Mouse (Mus musculus) hindbrain, embryonic 15.5 days (tissue): ENCODE measurements around the gene Dpf1. TPM values are rescaled to one million over a fixed set of nuclear protein-coding genes. Genes with fewer than 3 reads are reported as not detected.
A peak's percentile ranks its signal among the peaks of the same experiment; 100 is the strongest.

Source experiments
- ATAC-seq: fragments of 200-750 bp; cut with Nextera tagmentation; 2 replicates; pipeline ENCODE4 v1.8.0; 2017; ENCODE audit warnings: low read depth, moderate number of reproducible peaks, moderate TSS enrichment; ENCODE audit not compliant: low FRiP score
- H3K27ac ChIP-seq: fragments of 300-500 bp; sonication (generic); replicated peaks from 2 replicates; pipeline ENCODE4 v1.5.1; 2015; ENCODE audit warnings: mild to moderate bottlenecking, inconsistent platforms
- H3K27me3 ChIP-seq: fragments of 300-500 bp; sonication (generic); 2 replicates; pipeline ENCODE4 v1.6.1; 2015; ENCODE audit warnings: control low read depth, inconsistent platforms
- H3K36me3 ChIP-seq: fragments of 300-500 bp; sonication (generic); 2 replicates; pipeline ENCODE4 v1.6.1; 2015; ENCODE audit warnings: control low read depth, inconsistent platforms
- H3K4me1 ChIP-seq: fragments of 300-500 bp; sonication (generic); replicated peaks from 2 replicates; pipeline ENCODE4 v1.6.1; 2015; ENCODE audit warnings: control low read depth, inconsistent platforms
- H3K4me2 ChIP-seq: fragments of 300-500 bp; sonication (generic); 2 replicates; pipeline ENCODE4 v1.6.1; 2015; ENCODE audit warnings: moderate library complexity, mild to moderate bottlenecking, inconsistent platforms
- H3K4me3 ChIP-seq: fragments of 300-500 bp; sonication (generic); 2 replicates; pipeline ENCODE4 v1.5.1; 2015; ENCODE audit warnings: mild to moderate bottlenecking, inconsistent platforms
- H3K9ac ChIP-seq: fragments of 300-500 bp; sonication (generic); 2 replicates; pipeline ENCODE4 v1.6.1; 2015; ENCODE audit warnings: inconsistent platforms
- H3K9me3 ChIP-seq: fragments of 300-500 bp; sonication (generic); 2 replicates; pipeline ENCODE4 v1.6.1; 2016; ENCODE audit warnings: control low read depth, inconsistent platforms
- WGBS: fragments of 180-500 bp; shearing (Covaris S2); methylation state at CpG from one replicate; pipeline ENCODE4 v1.1.7; 2015; 5-methylcytosine and 5-hydroxymethylcytosine counted together
- polyA plus RNA-seq: library from polyadenylated mRNA; unstranded; fragments of >200 nt; fragmentation: Nextera tagmentation; extraction: Ambion mirVana; gene quantifications from 2 replicates; pipeline ENCODE4 v1.2.1, GENCODE M21; 2015

The Dpf1 gene
- polyA plus RNA-seq, 1 experiment from 2014 or later, result 184 TPM

DNA sequence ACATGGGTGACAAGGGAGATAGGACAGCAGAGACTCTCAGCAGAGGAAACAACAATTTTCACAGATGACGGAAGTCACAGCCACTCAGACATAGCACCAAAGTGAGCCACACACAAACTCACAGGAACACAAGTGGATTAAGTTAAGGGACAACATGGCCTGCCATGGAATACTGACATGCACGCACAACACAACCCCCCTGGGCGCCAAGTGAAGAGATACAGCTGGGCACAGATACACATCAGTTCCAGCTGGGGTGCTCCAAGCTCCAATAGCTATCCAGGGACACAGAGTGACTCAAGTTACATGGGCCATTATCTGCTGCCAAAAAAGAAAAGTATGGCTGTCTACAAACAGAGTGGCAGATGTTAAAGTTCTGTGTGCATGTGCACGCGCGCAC lies 13.9 kb upstream of the Dpf1 start:
- 0 out of 2 replicates have a peak, but pooled peaks cover 7% of the 10 kb centered on the region for H3K27me3 ChIP-seq
- no peak overlapping the region for H3K4me2 ChIP-seq
- H3K9me3 ChIP-seq, result no peaks in the 10 kb centered on the region
- WGBS, result 74% methylated on average over 6 of the region's 6 CpGs
- H3K9ac ChIP-seq, result no peak overlapping the region
- no peak overlapping the region for H3K27ac ChIP-seq
- H3K4me3 ChIP-seq, result no peak overlapping the region
- H3K36me3 ChIP-seq, result no peaks in the 10 kb centered on the region
- H3K4me1 ChIP-seq, result peaks cover 24% of the 10 kb centered on the region
- ATAC-seq, result no peak

DNA sequence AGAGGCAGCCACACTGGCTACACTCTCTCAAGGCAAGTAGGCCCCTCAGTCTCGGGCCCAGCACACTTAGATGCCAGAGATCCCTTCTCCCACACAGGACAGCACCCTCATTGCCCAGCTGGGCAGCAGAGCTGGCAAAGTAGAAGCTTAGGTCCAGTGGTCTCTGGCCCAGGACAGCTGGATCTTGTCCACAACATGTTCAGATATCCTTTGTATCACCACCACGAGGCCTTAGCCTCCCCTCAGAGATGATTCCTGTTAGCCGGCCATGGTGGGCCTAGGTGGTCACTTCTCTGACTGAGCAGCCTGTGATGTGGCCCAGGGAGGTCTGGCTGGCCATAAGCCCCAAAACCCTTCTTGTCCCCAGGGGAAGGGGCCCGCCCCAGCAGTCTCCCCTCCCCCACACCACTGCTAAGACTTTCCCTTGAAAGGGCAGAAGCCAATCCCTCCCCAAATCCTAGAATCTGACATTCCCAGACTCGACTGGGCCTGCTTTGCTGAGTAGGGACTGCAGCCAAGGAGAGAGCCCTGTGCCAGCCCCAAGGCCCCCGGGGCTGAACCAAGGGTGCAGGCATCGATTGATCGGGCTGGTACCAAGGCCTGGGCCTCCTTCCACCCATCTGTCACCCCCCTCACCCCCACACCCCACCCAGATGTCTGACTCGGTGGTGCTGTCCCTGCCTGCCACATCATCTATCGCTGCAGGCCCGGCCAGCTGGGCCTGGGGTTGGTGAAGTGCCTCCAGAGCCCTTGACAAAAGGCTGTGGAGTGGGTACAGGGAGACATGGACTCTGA lies 12.9 kb upstream of the Dpf1 start:
- H3K4me2 ChIP-seq, result no peak overlapping the region

DNA sequence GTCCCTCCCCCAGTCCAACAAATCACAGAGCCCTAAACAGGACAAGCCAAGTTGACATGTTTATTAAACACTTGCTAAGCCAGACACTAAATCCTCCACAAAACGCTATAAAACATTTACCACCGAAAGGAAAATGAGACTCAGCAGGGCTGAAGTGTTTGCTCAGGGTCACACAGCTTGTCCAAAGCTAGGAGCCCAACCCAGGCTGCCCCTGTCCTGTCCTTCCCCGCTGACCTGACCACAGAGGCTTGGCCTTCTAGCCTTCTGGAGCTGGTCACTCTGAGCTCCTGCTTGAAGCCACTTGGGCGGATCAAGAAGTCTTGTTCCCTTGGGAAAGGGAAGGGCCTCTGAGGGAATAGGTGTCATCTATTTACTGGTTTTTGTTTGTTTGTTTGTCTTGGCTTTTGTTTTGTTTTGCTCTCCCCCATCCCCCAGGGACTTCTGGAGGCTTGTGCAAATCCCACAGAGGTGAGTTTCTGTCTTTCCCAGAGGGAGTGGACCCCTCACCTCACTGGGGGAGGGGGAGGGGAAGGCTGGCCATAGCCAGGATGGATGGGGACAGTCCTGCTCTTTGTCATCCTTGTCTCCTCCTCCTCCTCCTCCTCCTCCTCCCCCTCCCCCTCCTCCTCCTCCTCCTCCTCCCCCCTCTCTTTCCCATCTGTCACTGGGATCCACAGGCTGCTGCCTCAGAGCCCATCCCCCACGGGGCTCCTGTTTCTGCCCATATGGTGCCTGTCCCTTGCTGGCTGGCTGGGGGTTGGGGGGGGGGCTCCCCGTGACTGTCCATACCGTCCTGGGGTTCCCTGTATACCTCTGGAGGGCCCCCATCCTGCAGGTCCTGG lies 11.9 kb upstream of the Dpf1 start:
- Histone ChIP-seq H3K4me2 (0 out of 2 replicates have a peak overlapping the region, but pooled peaks have one; percentile 13), H3K9me3 (no peaks in the 10 kb centered on the region), H3K27ac (0 out of 2 replicates have a peak overlapping the region, but pooled peaks have one; percentile 38), H3K9ac (no peak overlapping the region), H3K27me3 (0 out of 2 replicates have a peak, but pooled peaks cover 7% of the 10 kb centered on the region), H3K36me3 (no peaks in the 10 kb centered on the region), H3K4me1 (peaks cover 24% of the 10 kb centered on the region), H3K4me3 (no peak overlapping the region)
- WGBS, result 26% methylated on average over 6 of the region's 7 CpGs
- 0 out of 2 replicates have a peak, but pooled peaks have one; percentile 14 for ATAC-seq

More for the DNA sequence above, 12.9 kb upstream of the Dpf1 start:
- Histone ChIP-seq H3K4me1 (peaks cover 24% of the 10 kb centered on the region), H3K9me3 (no peaks in the 10 kb centered on the region), H3K36me3 (no peaks in the 10 kb centered on the region), H3K27ac (no peak overlapping the region; the same call in 1 of the 2 replicates), H3K27me3 (0 out of 2 replicates have a peak, but pooled peaks cover 7% of the 10 kb centered on the region), H3K9ac (no peak overlapping the region), H3K4me3 (no peak overlapping the region)
- 37% methylated on average over 11 of the region's 11 CpGs for WGBS
- no peak for ATAC-seq

GRCm38 (mm10) chr7:29292458-29293098 lies 11.2 kb upstream of the Dpf1 start:
- ATAC-seq, result no peak
- 25% methylated on average over 8 of the region's 8 CpGs for WGBS
- Histone ChIP-seq H3K27ac (0 out of 2 replicates have a peak overlapping the region, but pooled peaks have one; percentile 38), H3K4me1 (peaks cover 24% of the 10 kb centered on the region), H3K4me2 (0 out of 2 replicates have a peak overlapping the region, but pooled peaks have one; percentile 13), H3K4me3 (no peak overlapping the region), H3K27me3 (0 out of 2 replicates have a peak, but pooled peaks cover 2% of the 10 kb centered on the region), H3K9me3 (no peaks in the 10 kb centered on the region), H3K9ac (no peak overlapping the region), H3K36me3 (no peaks in the 10 kb centered on the region)

DNA sequence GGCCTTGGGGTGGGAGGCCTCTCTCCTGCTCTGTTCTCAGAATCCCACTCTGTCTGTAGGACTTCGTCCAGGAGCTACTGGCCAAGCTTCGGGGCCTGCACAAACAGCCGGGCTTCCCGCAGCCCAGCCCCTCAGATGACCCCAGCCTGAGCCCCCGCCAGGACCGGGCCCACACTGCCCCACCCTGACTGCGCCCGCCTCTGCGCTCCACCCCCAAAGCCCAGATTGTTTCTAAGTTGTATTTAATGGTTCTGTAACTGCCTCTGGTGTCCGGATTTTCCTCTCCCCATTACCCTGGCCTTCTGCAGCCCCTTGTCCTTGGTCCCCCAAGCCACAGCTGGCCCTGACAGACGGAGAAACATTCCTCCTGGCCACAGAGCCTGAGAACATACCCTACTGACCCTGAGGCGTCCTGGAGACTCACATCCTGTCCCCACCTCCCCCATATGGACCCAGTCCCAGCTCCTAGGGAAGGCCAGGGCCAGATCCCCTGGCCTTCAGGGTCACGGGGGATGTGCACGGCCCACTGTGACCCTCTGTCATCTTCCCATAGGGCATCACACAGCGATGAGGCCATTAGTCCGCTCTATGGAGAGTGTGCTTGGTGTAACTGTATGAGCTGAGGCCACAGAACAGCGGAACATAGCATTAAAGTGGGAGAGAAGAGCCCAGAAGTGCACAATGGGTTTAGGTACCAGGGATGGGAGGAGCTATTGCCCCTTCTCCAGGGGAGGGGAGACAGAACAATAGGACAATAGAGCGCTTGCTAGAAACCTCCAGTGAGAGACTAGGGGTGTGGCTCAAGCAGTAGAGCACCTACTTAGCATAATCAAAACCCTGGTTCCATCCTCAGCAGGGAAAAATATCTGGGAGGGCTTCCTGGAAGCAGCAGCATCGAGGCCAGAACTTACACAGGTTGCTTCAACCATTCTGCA lies 10.4 kb upstream of the Dpf1 start:
- H3K27ac ChIP-seq, result no peak overlapping the region
- H3K9ac ChIP-seq, result no peak overlapping the region
- WGBS, result 22% methylated on average over 19 of the region's 19 CpGs
- H3K36me3 ChIP-seq, result no peaks in the 10 kb centered on the region
- no peaks in the 10 kb centered on the region for H3K9me3 ChIP-seq
- H3K4me3 ChIP-seq, result no peak overlapping the region
- H3K4me2 ChIP-seq, result no peak overlapping the region
- peaks cover 24% of the 10 kb centered on the region for H3K4me1 ChIP-seq
- no peak for ATAC-seq
- no peaks in the 10 kb centered on the region for H3K27me3 ChIP-seq

GRCm38 (mm10) chr7:29294111-29294761 lies 9.5 kb upstream of the Dpf1 start:
- no peak overlapping the region for H3K4me3 ChIP-seq
- ATAC-seq, result no peak
- H3K4me2 ChIP-seq, result no peak overlapping the region
- no peaks in the 10 kb centered on the region for H3K9me3 ChIP-seq
- peaks cover 18% of the 10 kb centered on the region for H3K4me1 ChIP-seq
- no peaks in the 10 kb centered on the region for H3K36me3 ChIP-seq
- no peaks in the 10 kb centered on the region for H3K27me3 ChIP-seq
- H3K9ac ChIP-seq, result no peak overlapping the region
- H3K27ac ChIP-seq, result no peak overlapping the region
- whole genome bisulfite sequencing, result 58% methylated on average over 13 of the region's 13 CpGs

- ATAC-seq, result no peak
- peaks cover 13% of the 10 kb centered on the region for H3K4me1 ChIP-seq
- H3K27ac ChIP-seq, result no peak overlapping the region
- H3K9me3 ChIP-seq, result no peaks in the 10 kb centered on the region
- H3K4me2 ChIP-seq, result no peak overlapping the region
- no peaks in the 10 kb centered on the region for H3K36me3 ChIP-seq
- no peak overlapping the region for H3K4me3 ChIP-seq
- 80% methylated on average over 24 of the region's 24 CpGs for WGBS
- H3K9ac ChIP-seq, result no peak overlapping the region
- no peaks in the 10 kb centered on the region for H3K27me3 ChIP-seq
Measured at GRCm38 (mm10) chr7:29295861-29296647, 7.7 kb upstream of the Dpf1 start.

- ATAC-seq, result no peak
- H3K4me1 ChIP-seq, result peaks cover 11% of the 10 kb centered on the region
- H3K9ac ChIP-seq, result no peak overlapping the region
- H3K36me3 ChIP-seq, result no peaks in the 10 kb centered on the region
- no peaks in the 10 kb centered on the region for H3K27me3 ChIP-seq
- H3K4me2 ChIP-seq, result 0 out of 2 replicates have a peak overlapping the region, but pooled peaks have one; percentile 11
- H3K27ac ChIP-seq, result no peak overlapping the region
- H3K9me3 ChIP-seq, result no peaks in the 10 kb centered on the region
- H3K4me3 ChIP-seq, result no peak overlapping the region
- 13% methylated on average over 10 of the region's 10 CpGs for WGBS
Measured at GRCm38 (mm10) chr7:29296998-29297397, 6.8 kb upstream of the Dpf1 start.

DNA sequence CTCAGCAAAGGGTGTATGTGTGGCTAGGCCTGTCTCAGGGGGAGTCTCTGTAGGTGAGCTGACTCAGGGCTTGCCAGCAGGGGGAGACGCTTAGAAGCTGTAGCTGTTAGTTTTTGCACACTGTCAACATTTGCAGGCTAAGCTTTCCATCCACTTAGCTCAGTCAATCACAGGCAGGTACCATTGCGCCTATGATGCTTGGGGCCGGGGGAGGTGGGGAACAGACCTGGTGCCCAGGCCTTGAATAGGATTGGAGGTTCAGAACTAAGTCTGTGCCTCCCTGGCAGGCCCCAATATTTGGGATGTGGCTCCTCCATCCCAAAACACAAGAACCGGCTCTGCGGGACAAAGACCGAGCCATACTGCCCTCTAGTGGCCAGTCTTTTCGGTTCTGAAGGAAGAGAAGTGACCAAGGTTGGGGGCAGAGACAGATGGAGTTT lies 2.6 kb upstream of the Dpf1 start:
- no peak overlapping the region for H3K4me3 ChIP-seq

GRCm38 (mm10) chr7:29302641-29303040 lies 1.1 kb upstream of the Dpf1 start:
- Histone ChIP-seq H3K9me3 (no peaks in the 10 kb centered on the region), H3K4me1 (peaks cover 45% of the 10 kb centered on the region), H3K4me2 (no peak overlapping the region), H3K4me3 (no peak overlapping the region), H3K27ac (no peak overlapping the region), H3K27me3 (no peaks in the 10 kb centered on the region), H3K9ac (no peak overlapping the region), H3K36me3 (no peaks in the 10 kb centered on the region)
- WGBS, result 68% methylated on average over 7 of the region's 7 CpGs
- ATAC-seq, result no peak

More for the DNA sequence above, 2.6 kb upstream of the Dpf1 start:
- Histone ChIP-seq H3K9ac (no peak overlapping the region), H3K9me3 (no peaks in the 10 kb centered on the region), H3K36me3 (no peaks in the 10 kb centered on the region), H3K27me3 (no peaks in the 10 kb centered on the region), H3K27ac (peak overlapping the region; percentile 46; the same call in 1 of the 2 replicates), H3K4me1 (peaks cover 30% of the 10 kb centered on the region), H3K4me2 (peak overlapping the region; percentile 45)
- WGBS, result 3% methylated on average over 7 of the region's 7 CpGs
- no peak for ATAC-seq
